Mouse (Mus musculus): Measurements from ENCODE around the gene Usf1. TPM values are rescaled to one million over a fixed set of nuclear protein-coding genes. Genes with fewer than 3 reads are reported as not detected.
A peak's percentile ranks its signal among the peaks of the same experiment; 100 is the strongest.

The Usf1 gene
- polyA plus RNA-seq, 1 experiment from 2014 or later, result 152 TPM

DNA sequence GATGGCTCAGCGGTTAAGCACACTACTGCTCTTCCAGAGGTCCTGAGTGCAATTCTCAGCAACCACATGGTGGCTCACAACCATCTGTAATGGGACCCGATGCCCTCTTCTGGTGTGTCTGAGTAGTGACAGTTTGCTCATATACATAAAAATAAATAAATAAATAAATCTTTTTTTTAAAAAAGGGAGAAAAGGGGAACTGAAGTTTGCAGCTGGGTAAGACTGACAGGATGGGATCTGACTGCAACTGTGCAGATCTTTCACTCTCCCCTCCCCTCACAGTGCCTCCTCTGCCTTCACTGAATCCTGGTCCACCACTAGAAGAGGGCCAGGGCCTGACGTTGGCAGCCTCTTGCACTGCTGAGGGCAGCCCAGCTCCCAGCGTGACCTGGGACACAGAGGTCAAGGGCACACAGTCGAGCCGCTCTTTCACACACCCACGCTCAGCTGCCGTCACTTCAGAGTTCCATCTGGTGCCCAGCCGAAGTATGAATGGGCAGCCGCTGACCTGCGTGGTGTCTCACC lies 29.0 kb upstream of the Usf1 start:
- 84% methylated on average over 11 of the region's 11 CpGs for WGBS
- Histone ChIP-seq H3K9me3 (ENCODE audit: control insufficient read depth, low read length) (no peaks in the 10 kb centered on the region), H3K9ac (ENCODE audit: low read length) (no peak overlapping the region), H3K4me1 (ENCODE audit: control insufficient read depth, insufficient read depth, low read length) (peaks cover 4% of the 10 kb centered on the region; the same call in 1 of the 2 replicates), H3K36me3 (ENCODE audit: control insufficient read depth, insufficient read depth, low read length) (no peaks in the 10 kb centered on the region), H3K4me2 (no peak overlapping the region), H3K27ac (ENCODE audit: low read depth, low read length) (no peak overlapping the region), H3K27me3 (ENCODE audit: control insufficient read depth, insufficient read depth, low read length) (peaks cover 4% of the 10 kb centered on the region; the same call in 1 of the 2 replicates), H3K4me3 (ENCODE audit: low read depth, low read length) (no peak overlapping the region)
- ATAC-seq (ENCODE audit: low FRiP score) (no peak), DNase-seq (ENCODE audit: low spot score, missing footprints) (peak; percentile 17)

DNA sequence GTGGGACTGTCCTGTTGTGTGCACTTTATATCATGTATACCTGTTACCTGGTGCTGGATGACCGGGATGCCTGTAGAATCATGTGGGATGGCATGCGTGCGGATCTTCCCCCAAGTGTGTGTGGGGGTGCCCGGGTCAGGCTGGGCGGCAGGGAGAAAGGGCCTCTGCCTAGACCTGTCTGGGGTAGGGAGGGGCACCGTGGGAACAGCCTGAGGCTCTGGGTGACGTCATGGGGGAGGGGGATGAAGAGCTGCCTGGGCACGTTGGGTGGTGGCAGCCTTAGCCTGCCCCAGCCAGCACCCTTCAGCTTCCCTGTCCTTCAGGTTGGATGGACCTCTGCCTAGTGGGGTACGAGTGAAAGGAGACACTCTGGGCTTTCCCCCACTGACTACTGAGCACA lies 26.8 kb upstream of the Usf1 start:
- no peak for DNase-seq (ENCODE audit: low spot score, missing footprints)
- H3K27me3 ChIP-seq (ENCODE audit: control insufficient read depth, insufficient read depth, low read length), result peaks cover 4% of the 10 kb centered on the region; the same call in 1 of the 2 replicates
- no peak overlapping the region for H3K9ac ChIP-seq (ENCODE audit: low read length)
- no peak for ATAC-seq (ENCODE audit: low FRiP score)
- H3K4me2 ChIP-seq, result no peak overlapping the region
- no peaks in the 10 kb centered on the region for H3K36me3 ChIP-seq (ENCODE audit: control insufficient read depth, insufficient read depth, low read length)
- no peak overlapping the region for H3K4me3 ChIP-seq (ENCODE audit: low read depth, low read length)
- no peak overlapping the region for H3K27ac ChIP-seq (ENCODE audit: low read depth, low read length)
- peaks cover 4% of the 10 kb centered on the region; the same call in 1 of the 2 replicates for H3K4me1 ChIP-seq (ENCODE audit: control insufficient read depth, insufficient read depth, low read length)
- H3K9me3 ChIP-seq (ENCODE audit: control insufficient read depth, low read length), result no peaks in the 10 kb centered on the region
- 69% methylated on average over 9 of the region's 9 CpGs for WGBS

DNA sequence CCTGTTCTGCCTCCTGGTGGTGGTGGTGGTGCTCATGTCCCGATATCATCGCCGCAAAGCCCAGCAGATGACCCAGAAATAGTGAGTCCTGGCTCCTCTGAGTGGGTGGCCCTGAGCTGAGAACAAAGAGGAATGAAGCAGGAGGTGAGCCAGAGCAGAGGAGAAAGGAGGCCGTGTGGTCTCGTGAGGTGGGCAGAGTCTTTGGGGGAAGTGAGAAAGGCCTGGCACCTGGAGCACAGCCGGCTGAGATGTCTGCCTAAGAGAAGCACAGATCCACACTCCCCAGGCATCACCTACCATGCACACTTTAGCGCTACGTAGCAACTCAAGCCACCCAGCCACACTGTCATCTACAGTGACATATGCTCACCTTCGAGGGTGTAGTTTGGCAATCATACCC lies 25.9 kb upstream of the Usf1 start:
- Histone ChIP-seq H3K27ac (ENCODE audit: low read depth, low read length) (no peak overlapping the region), H3K4me1 (ENCODE audit: control insufficient read depth, insufficient read depth, low read length) (peaks cover 2% of the 10 kb centered on the region; the same call in 1 of the 2 replicates), H3K36me3 (ENCODE audit: control insufficient read depth, insufficient read depth, low read length) (no peaks in the 10 kb centered on the region), H3K27me3 (ENCODE audit: control insufficient read depth, insufficient read depth, low read length) (peaks cover 4% of the 10 kb centered on the region; the same call in 1 of the 2 replicates), H3K9ac (ENCODE audit: low read length) (no peak overlapping the region), H3K9me3 (ENCODE audit: control insufficient read depth, low read length) (no peaks in the 10 kb centered on the region), H3K4me3 (ENCODE audit: low read depth, low read length) (no peak overlapping the region), H3K4me2 (no peak overlapping the region)
- ATAC-seq (ENCODE audit: low FRiP score), result no peak
- no peak for DNase-seq (ENCODE audit: low spot score, missing footprints)
- WGBS, result 63% methylated on average over 9 of the region's 9 CpGs

DNA sequence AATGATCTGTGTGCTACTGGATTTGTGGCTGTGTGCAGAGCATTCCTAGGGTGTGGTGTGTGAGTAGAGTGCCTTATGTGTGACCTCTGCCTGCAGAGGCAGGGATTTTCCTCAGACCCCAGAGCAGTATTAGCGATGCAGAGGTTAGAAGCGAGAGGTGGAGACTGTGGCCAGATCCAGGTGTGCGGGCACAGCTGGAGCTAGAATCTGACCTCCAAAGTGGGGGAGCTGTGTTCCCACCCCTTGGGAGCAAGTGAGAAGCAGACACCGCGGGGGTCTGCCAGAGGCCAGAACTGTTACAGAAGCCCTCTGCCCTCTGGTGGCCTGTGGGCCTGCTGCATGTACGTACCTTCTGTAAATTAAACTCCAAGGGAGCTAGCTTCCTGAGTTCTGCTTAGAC lies 24.0 kb upstream of the Usf1 start:
- H3K36me3 ChIP-seq (ENCODE audit: control insufficient read depth, insufficient read depth, low read length), result no peaks in the 10 kb centered on the region
- H3K4me2 ChIP-seq, result no peak overlapping the region; the same call in 1 of the 2 replicates
- DNase-seq (ENCODE audit: low spot score, missing footprints) (no peak), ATAC-seq (ENCODE audit: low FRiP score) (peak; percentile 30; the same call in 1 of the 2 replicates)
- no peaks in the 10 kb centered on the region for H3K4me1 ChIP-seq (ENCODE audit: control insufficient read depth, insufficient read depth, low read length)
- no peaks in the 10 kb centered on the region for H3K9me3 ChIP-seq (ENCODE audit: control insufficient read depth, low read length)
- WGBS, result 15% methylated on average over 6 of the region's 6 CpGs
- H3K27me3 ChIP-seq (ENCODE audit: control insufficient read depth, insufficient read depth, low read length), result peaks cover 2% of the 10 kb centered on the region; the same call in 1 of the 2 replicates
- H3K27ac ChIP-seq (ENCODE audit: low read depth, low read length), result no peak overlapping the region
- no peak overlapping the region for H3K4me3 ChIP-seq (ENCODE audit: low read depth, low read length)
- H3K9ac ChIP-seq (ENCODE audit: low read length), result no peak overlapping the region

DNA sequence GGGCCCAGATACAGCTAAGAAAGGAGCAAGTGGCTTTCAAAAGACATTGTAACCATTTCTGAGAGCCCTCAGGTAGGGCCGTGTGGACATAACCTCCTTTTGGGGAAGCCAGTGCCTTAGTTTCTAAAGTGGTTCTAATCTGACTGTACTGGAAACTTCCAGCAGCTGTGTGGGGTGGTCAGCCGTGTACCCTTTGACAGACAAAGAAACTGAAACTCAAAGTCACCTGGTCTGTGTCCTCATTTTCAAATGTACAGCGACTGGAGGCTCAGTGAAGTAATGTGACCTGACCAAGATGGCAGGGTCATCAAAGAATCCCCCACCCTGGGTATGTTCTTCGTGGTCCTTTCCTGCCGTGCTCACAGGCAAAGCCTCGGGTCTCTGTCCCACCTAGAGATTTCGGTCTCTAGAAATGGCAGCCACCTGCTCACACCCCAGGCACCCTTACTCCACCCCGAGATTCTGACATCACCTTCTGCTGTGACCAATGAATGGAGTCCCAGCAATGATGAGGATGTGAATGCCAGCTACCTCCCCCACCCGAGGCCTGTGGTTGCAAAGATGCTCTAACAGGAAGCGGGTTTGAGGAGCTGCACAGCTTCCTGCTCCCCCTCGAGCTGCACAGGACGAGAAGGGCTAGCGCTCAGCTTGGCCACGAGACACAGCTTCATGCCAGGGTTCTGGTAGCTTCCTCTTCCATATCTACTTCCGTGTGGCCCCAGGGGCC lies 22.6 kb upstream of the Usf1 start, which contains the start of gene Arhgap30:
Arhgap30 (plus strand) TSS at position 579 of the 727 bp plus-strand sequence.
- no peak within 1 kb of the TSS for H3K27ac ChIP-seq (ENCODE audit: low read depth, low read length)
- H3K9me3 ChIP-seq (ENCODE audit: control insufficient read depth, low read length), result no peaks in the 10 kb centered on the region
- peaks cover 2% of the 10 kb centered on the region; the same call in 1 of the 2 replicates for H3K27me3 ChIP-seq (ENCODE audit: control insufficient read depth, insufficient read depth, low read length)
- H3K4me1 ChIP-seq (ENCODE audit: control insufficient read depth, insufficient read depth, low read length), result no peaks in the 10 kb centered on the region
- H3K4me3 ChIP-seq (ENCODE audit: low read depth, low read length), result no peak within 1 kb of the TSS
- no peak for ATAC-seq (ENCODE audit: low FRiP score)
- no peaks in the 10 kb centered on the region for H3K36me3 ChIP-seq (ENCODE audit: control insufficient read depth, insufficient read depth, low read length)
- WGBS, result 85% methylated on average over 15 of the region's 15 CpGs
- no peak within 1 kb of the TSS for H3K4me2 ChIP-seq
- H3K9ac ChIP-seq (ENCODE audit: low read length), result no peak within 1 kb of the TSS
- no peak for DNase-seq (ENCODE audit: low spot score, missing footprints)

DNA sequence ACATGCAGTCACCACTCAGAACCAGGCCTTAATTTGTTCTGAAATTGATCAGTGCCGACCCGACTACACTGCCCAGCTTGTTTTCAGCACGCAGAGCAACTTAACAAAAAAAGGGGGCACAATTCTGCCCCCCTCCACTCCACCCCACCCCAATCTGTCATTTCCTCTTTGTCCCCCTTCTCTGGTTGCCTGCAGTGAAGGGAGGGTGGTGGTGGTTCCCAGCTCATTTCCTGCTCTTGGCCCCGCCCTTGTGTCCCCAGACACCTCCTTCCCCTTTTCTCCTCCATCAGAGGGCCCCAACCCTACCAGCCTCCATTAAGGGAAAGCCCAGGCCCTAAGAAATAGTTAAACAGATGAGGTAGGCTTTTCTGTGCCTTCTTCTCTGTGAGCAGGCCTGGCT lies 21.0 kb upstream of the Usf1 start:
- no peaks in the 10 kb centered on the region for H3K36me3 ChIP-seq (ENCODE audit: control insufficient read depth, insufficient read depth, low read length)
- H3K4me3 ChIP-seq (ENCODE audit: low read depth, low read length), result no peak overlapping the region
- H3K9ac ChIP-seq (ENCODE audit: low read length), result no peak overlapping the region
- H3K4me1 ChIP-seq (ENCODE audit: control insufficient read depth, insufficient read depth, low read length), result no peaks in the 10 kb centered on the region
- DNase-seq (ENCODE audit: low spot score, missing footprints), result no peak
- no peak for ATAC-seq (ENCODE audit: low FRiP score)
- peaks cover 2% of the 10 kb centered on the region; the same call in 1 of the 2 replicates for H3K27me3 ChIP-seq (ENCODE audit: control insufficient read depth, insufficient read depth, low read length)
- H3K9me3 ChIP-seq (ENCODE audit: control insufficient read depth, low read length), result no peaks in the 10 kb centered on the region
- no peak overlapping the region for H3K4me2 ChIP-seq
- WGBS, result 87% methylated on average over 4 of the region's 4 CpGs
- H3K27ac ChIP-seq (ENCODE audit: low read depth, low read length), result no peak overlapping the region

DNA sequence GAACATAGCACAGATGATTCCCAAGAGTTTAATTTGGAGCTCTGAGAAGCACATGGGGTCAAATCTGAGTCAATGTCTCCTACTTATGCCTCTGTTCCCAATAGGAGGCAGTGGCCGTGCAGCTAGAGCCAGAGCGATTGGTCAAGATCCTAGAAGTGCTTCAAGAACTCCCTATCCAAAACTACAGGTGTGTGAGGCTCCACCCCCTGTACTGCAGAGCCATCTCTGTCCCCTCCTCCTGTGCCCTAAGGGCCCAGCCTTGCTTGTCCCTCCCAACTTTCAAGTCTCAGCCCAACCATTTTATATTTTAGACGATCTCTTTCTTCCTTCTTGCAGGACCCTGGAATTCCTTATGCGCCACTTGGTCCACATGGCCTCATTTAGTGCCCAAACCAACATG lies 9.3 kb upstream of the Usf1 start:
- peak; percentile 10 for DNase-seq (ENCODE audit: low spot score, missing footprints)
- H3K4me3 ChIP-seq (ENCODE audit: low read depth, low read length), result no peak overlapping the region
- ATAC-seq (ENCODE audit: low FRiP score), result no peak
- no peak overlapping the region for H3K27ac ChIP-seq (ENCODE audit: low read depth, low read length)
- no peaks in the 10 kb centered on the region for H3K4me1 ChIP-seq (ENCODE audit: control insufficient read depth, insufficient read depth, low read length)
- H3K4me2 ChIP-seq, result no peak overlapping the region
- no peaks in the 10 kb centered on the region for H3K27me3 ChIP-seq (ENCODE audit: control insufficient read depth, insufficient read depth, low read length)
- WGBS, result 84% methylated on average over 4 of the region's 4 CpGs
- H3K36me3 ChIP-seq (ENCODE audit: control insufficient read depth, insufficient read depth, low read length), result no peaks in the 10 kb centered on the region
- no peak overlapping the region for H3K9ac ChIP-seq (ENCODE audit: low read length)
- no peaks in the 10 kb centered on the region for H3K9me3 ChIP-seq (ENCODE audit: control insufficient read depth, low read length)

DNA sequence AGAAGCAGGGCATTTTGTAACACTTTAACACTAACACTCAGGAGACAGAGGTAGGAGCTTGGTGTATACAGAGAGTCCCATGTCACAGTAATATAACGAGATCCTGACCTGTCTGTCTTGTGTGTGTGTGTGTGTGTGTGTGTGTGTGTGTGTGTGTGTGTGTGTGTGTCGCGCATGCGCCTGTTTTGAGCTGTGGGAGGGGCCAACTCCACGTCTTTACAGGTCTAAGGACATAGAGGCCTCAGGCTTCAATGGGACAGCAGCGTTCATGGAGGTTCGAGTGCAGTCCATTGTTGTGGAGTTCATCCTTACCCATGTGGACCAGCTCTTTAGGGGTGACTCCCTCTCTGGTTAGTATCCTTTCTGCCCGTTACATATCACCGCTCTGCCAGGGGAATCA lies 8.1 kb upstream of the Usf1 start:
- Histone ChIP-seq H3K9ac (ENCODE audit: low read length) (no peak overlapping the region), H3K4me3 (ENCODE audit: low read depth, low read length) (no peak overlapping the region), H3K4me1 (ENCODE audit: control insufficient read depth, insufficient read depth, low read length) (no peaks in the 10 kb centered on the region), H3K4me2 (no peak overlapping the region), H3K9me3 (ENCODE audit: control insufficient read depth, low read length) (no peaks in the 10 kb centered on the region), H3K36me3 (ENCODE audit: control insufficient read depth, insufficient read depth, low read length) (no peaks in the 10 kb centered on the region), H3K27ac (ENCODE audit: low read depth, low read length) (no peak overlapping the region), H3K27me3 (ENCODE audit: control insufficient read depth, insufficient read depth, low read length) (no peaks in the 10 kb centered on the region)
- peak; percentile 10 for DNase-seq (ENCODE audit: low spot score, missing footprints)
- 87% methylated on average over 9 of the region's 9 CpGs for WGBS
- ATAC-seq (ENCODE audit: low FRiP score), result no peak

DNA sequence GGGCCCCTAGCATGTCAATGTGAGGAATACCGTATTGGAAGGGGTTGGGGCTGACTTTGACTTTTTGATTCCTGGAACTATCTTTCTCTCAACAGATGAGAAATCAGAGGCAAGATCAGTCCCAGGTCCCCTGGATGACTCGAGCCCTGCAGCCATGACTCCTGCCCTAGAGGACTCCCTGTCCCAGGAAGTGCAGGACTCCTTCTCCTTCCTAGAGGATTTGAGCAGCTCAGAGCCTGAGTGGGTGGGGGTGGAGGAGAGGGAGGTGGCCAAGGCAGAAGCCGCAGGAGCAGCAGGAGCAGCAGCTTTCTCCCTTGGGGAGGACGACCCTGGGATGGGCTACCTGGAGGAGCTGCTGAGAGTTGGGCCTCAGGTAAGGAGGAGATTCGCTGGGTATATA lies 3.9 kb upstream of the Usf1 start:
- ATAC-seq (ENCODE audit: low FRiP score), result no peak
- H3K9me3 ChIP-seq (ENCODE audit: control insufficient read depth, low read length), result no peaks in the 10 kb centered on the region
- H3K27ac ChIP-seq (ENCODE audit: low read depth, low read length), result no peak overlapping the region
- peaks cover 4% of the 10 kb centered on the region; the same call in 1 of the 2 replicates for H3K27me3 ChIP-seq (ENCODE audit: control insufficient read depth, insufficient read depth, low read length)
- 70% methylated on average over 5 of the region's 5 CpGs for WGBS
- no peak overlapping the region for H3K4me2 ChIP-seq
- H3K4me1 ChIP-seq (ENCODE audit: control insufficient read depth, insufficient read depth, low read length), result no peaks in the 10 kb centered on the region; the same call in 1 of the 2 replicates
- no peaks in the 10 kb centered on the region for H3K36me3 ChIP-seq (ENCODE audit: control insufficient read depth, insufficient read depth, low read length)
- no peak overlapping the region for H3K9ac ChIP-seq (ENCODE audit: low read length)
- no peak for DNase-seq (ENCODE audit: low spot score, missing footprints)
- H3K4me3 ChIP-seq (ENCODE audit: low read depth, low read length), result no peak overlapping the region

Data from midbrain, embryonic 11.5 days (tissue).